Mouse (Mus musculus) forebrain, embryonic 11.5 days (tissue): ENCODE measurements at regions not wholly inside any gene's neighbourhood (a gene's known extent, or its start where the extent isn't known, plus 50 kb on each side); places are given as distances from the start of the nearest gene placed in this dataset.
A peak's percentile ranks its signal among the peaks of the same experiment; 100 is the strongest.

ENCODE experiments used
- ATAC-seq: fragments of 200-750 bp; cut with Nextera tagmentation; replicated peaks from 2 replicates; pipeline ENCODE4 v1.8.0; 2017; ENCODE audit warnings: moderate TSS enrichment; ENCODE audit not compliant: low FRiP score
- DNase-seq: peaks from one replicate; pipeline ENCODE4 v3.0.0-alpha.2; 2017; ENCODE audit warnings: low spot score
- H3K27ac ChIP-seq: fragments of 300-500 bp; sonication (generic); 2 replicates; pipeline ENCODE4 v1.5.1; 2014; ENCODE audit warnings: low read depth, low read length
- H3K27me3 ChIP-seq: fragments of 300-500 bp; sonication (generic); 2 replicates; pipeline ENCODE4 v1.6.1; 2014; ENCODE audit warnings: mild to moderate bottlenecking, low read length, mixed read lengths; ENCODE audit not compliant: control insufficient read depth, insufficient read depth
- H3K36me3 ChIP-seq: fragments of 300-500 bp; sonication (generic); 2 replicates; pipeline ENCODE4 v1.6.1; 2014; ENCODE audit warnings: mild to moderate bottlenecking, low read length, moderate library complexity, mixed read lengths; ENCODE audit not compliant: control insufficient read depth, insufficient read depth
- H3K4me1 ChIP-seq: fragments of 300-500 bp; sonication (generic); replicated peaks from 2 replicates; pipeline ENCODE4 v1.6.1; 2014; ENCODE audit warnings: low read length, mixed read lengths; ENCODE audit not compliant: control insufficient read depth, insufficient read depth
- H3K4me2 ChIP-seq: fragments of 300-500 bp; sonication (generic); 2 replicates; pipeline ENCODE4 v1.6.1; 2014; ENCODE audit warnings: low read depth, mild to moderate bottlenecking, low read length, moderate library complexity, mixed read lengths; ENCODE audit not compliant: severe bottlenecking
- H3K4me3 ChIP-seq: fragments of 300-500 bp; sonication (generic); 2 replicates; pipeline ENCODE4 v1.5.1; 2014; ENCODE audit warnings: low read depth, low read length
- H3K9ac ChIP-seq: fragments of 300-500 bp; sonication (generic); 2 replicates; pipeline ENCODE4 v1.6.1; 2014; ENCODE audit warnings: low read length
- H3K9me3 ChIP-seq: fragments of 300-500 bp; sonication (generic); 2 replicates; pipeline ENCODE4 v1.6.1; 2016; ENCODE audit warnings: low read length, mixed read lengths; ENCODE audit not compliant: control insufficient read depth
- WGBS: fragments of 180-500 bp; shearing (Covaris S2); extraction: QIAGEN DNeasy Blood & Tissue Kit; methylation state at CpG from one replicate; pipeline ENCODE4 v1.1.7; 2014; 5-methylcytosine and 5-hydroxymethylcytosine counted together

DNA sequence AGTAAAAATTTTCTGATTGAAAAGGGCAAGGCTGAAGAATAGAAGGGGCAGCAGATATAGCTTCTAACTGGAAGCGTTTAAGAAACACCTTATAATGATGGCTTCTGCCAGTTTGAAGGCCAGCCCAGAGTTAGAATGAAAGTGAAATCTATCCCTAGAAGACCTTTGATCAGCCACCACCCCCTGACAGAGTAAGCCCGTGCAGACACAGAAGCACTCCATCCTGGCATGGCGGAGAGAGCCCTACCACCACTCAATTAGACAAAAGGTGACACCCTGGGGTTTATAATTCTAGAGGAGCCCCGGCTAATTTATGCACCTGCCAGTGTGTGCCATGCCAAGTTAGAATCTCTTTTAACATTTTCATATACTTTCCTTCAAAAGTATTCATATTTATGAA is 233.4 kb upstream of the Sash1 start:
- H3K27me3 ChIP-seq = no peaks in the 10 kb centered on the region
- 5% methylated on average over 4 of the region's 4 CpGs for WGBS
- ATAC-seq = 0 out of 2 replicates have a peak, but pooled peaks have one; percentile 53

DNA sequence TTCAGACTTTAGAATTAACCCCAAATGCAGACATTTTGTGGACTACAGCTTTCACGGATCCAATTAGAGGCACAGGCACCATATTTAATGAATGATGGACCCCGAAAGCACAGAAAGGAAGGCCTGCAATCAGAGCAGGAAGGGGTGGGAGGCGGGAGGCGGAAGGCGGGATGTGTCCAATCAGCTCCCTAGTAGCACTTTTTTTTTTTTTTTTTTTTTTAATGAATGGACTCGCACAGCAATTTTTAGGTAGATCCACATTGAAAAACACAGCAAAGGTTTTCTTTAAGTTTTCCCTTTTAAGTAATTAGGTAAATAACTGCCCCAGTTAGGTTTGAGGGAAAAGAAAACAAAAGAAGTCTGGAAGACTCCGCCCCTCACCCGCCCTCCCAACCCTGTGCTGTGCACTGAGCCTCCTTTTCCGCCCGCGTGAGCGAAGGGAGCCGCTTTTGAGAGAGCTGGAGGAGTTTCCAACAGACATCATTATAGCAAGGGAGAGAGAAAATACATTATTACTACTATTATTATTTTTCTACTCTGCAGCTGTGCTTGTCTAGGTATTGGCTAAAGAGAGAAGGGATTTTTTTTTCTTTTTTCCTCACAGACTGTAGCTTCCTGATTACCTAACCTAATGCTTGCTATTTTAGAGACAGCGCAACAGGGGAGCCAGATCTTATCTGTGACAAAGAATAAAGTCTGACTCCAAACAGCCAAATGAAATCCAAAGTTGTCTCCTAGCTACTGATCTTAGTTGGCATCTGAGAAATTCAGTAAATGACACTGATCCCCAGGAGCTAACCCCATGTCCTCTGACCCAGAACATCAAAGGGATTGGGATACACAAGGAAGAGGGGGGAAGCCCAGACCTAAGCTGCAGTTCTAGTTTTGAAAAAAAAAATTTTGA is 232.0 kb upstream of the Sash1 start:
- Histone ChIP-seq H3K36me3 (no peaks in the 10 kb centered on the region), H3K9me3 (no peaks in the 10 kb centered on the region), H3K4me1 (no peaks in the 10 kb centered on the region; the same call in 1 of the 2 replicates), H3K9ac (no peak overlapping the region), H3K4me3 (peak overlapping the region; percentile 14), H3K27me3 (no peaks in the 10 kb centered on the region), H3K4me2 (peak overlapping the region; percentile 32), H3K27ac (peak overlapping the region; percentile 57; the same call in 1 of the 2 replicates)
- ATAC-seq (peak; percentile 85), DNase-seq (peak; percentile 75)
- WGBS = 19% methylated on average over 14 of the region's 14 CpGs

More for the DNA sequence above, 233.4 kb upstream of the Sash1 start:
- Histone ChIP-seq H3K4me1 (no peaks in the 10 kb centered on the region; the same call in 1 of the 2 replicates), H3K36me3 (no peaks in the 10 kb centered on the region), H3K9ac (no peak overlapping the region), H3K4me2 (no peak overlapping the region), H3K4me3 (no peak overlapping the region), H3K9me3 (no peaks in the 10 kb centered on the region), H3K27ac (no peak overlapping the region)
- peak; percentile 57 for DNase-seq

GRCm38 (mm10) chr10:9117134-9117533 is 231.3 kb upstream of the Sash1 start:
- peak; percentile 26; the same call in 1 of the 2 replicates for ATAC-seq
- no peak for DNase-seq
- Histone ChIP-seq H3K4me2 (peak overlapping the region; percentile 32), H3K27ac (peak overlapping the region; percentile 13; the same call in 1 of the 2 replicates), H3K27me3 (no peaks in the 10 kb centered on the region), H3K4me3 (no peak overlapping the region), H3K9ac (no peak overlapping the region), H3K36me3 (no peaks in the 10 kb centered on the region), H3K4me1 (no peaks in the 10 kb centered on the region; the same call in 1 of the 2 replicates), H3K9me3 (no peaks in the 10 kb centered on the region)
- WGBS = 83% methylated on average over 7 of the region's 7 CpGs

GRCm38 (mm10) chr10:9113706-9114105 is 227.8 kb upstream of the Sash1 start:
- H3K9me3 ChIP-seq = no peaks in the 10 kb centered on the region; the same call in 1 of the 2 replicates
- H3K36me3 ChIP-seq = no peaks in the 10 kb centered on the region
- no peak for ATAC-seq
- H3K4me1 ChIP-seq = no peaks in the 10 kb centered on the region; the same call in 1 of the 2 replicates
- no peak overlapping the region for H3K4me3 ChIP-seq
- 84% methylated on average over 5 of the region's 5 CpGs for WGBS
- no peak overlapping the region for H3K9ac ChIP-seq
- DNase-seq = no peak
- H3K4me2 ChIP-seq = no peak overlapping the region
- no peak overlapping the region for H3K27ac ChIP-seq
- no peaks in the 10 kb centered on the region for H3K27me3 ChIP-seq

DNA sequence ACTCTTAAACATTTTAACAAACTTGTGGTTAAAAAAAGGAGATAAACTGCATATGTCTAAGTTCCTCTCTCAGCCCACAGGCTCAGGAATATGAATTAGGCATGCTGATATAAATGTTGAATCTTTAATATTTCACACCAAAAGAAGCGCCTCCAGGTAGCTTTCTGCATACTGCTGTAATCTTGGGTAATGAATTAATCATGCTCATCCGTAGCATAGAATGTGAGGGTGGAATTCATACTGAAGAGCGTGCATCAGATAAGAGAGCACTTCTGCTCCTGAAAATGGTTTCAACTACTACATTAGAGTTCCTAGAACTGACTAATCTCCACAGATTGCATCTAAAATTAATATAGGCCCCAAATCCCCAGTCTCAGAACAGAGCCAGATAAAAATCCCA is 225.2 kb upstream of the Sash1 start:
- Histone ChIP-seq H3K4me3 (no peak overlapping the region), H3K27ac (no peak overlapping the region), H3K4me1 (no peaks in the 10 kb centered on the region), H3K36me3 (no peaks in the 10 kb centered on the region), H3K4me2 (no peak overlapping the region), H3K9ac (no peak overlapping the region), H3K27me3 (no peaks in the 10 kb centered on the region), H3K9me3 (no peaks in the 10 kb centered on the region; the same call in 1 of the 2 replicates)
- DNase-seq (no peak), ATAC-seq (no peak)
- 91% methylated on average over 3 of the region's 3 CpGs for WGBS

- Histone ChIP-seq H3K27me3 (no peaks in the 10 kb centered on the region), H3K27ac (no peak overlapping the region), H3K36me3 (no peaks in the 10 kb centered on the region), H3K9me3 (no peaks in the 10 kb centered on the region), H3K4me2 (no peak overlapping the region), H3K4me3 (no peak overlapping the region), H3K9ac (no peak overlapping the region), H3K4me1 (no peaks in the 10 kb centered on the region)
- DNase-seq (no peak), ATAC-seq (no peak)
- WGBS = 87% methylated on average over 2 of the region's 2 CpGs
Observed at GRCm38 (mm10) chr10:9096207-9096606, 210.3 kb upstream of the Sash1 start.

GRCm38 (mm10) chr10:9095163-9095562 is 209.3 kb upstream of the Sash1 start:
- DNase-seq (no peak), ATAC-seq (no peak)
- H3K4me2 ChIP-seq = no peak overlapping the region
- H3K4me3 ChIP-seq = no peak overlapping the region
- no peaks in the 10 kb centered on the region for H3K9me3 ChIP-seq
- H3K36me3 ChIP-seq = no peaks in the 10 kb centered on the region
- no peaks in the 10 kb centered on the region for H3K4me1 ChIP-seq
- no peaks in the 10 kb centered on the region for H3K27me3 ChIP-seq
- H3K27ac ChIP-seq = no peak overlapping the region
- H3K9ac ChIP-seq = no peak overlapping the region
- WGBS = 78% methylated on average over 6 of the region's 6 CpGs

- no peaks in the 10 kb centered on the region for H3K27me3 ChIP-seq
- no peak overlapping the region for H3K9ac ChIP-seq
- H3K27ac ChIP-seq = no peak overlapping the region
- no peak for ATAC-seq
- no peaks in the 10 kb centered on the region for H3K4me1 ChIP-seq
- H3K36me3 ChIP-seq = no peaks in the 10 kb centered on the region
- 83% methylated on average over 10 of the region's 10 CpGs for WGBS
- DNase-seq = no peak
- H3K9me3 ChIP-seq = no peaks in the 10 kb centered on the region
- H3K4me2 ChIP-seq = no peak overlapping the region
- no peak overlapping the region for H3K4me3 ChIP-seq
Observed at GRCm38 (mm10) chr10:9092237-9092885, 206.5 kb upstream of the Sash1 start.
